Mouse (Mus musculus) R1 (cell line): ENCODE data around the gene Shisa2.
A peak's percentile ranks its signal among the peaks of the same experiment; 100 is the strongest.

Experiments
- DNase-seq: peaks from one replicate; pipeline ENCODE4 v3.0.0-alpha.2; 2018; ENCODE audit warnings: low read depth, low spot score

Shisa2 gene

DNA sequence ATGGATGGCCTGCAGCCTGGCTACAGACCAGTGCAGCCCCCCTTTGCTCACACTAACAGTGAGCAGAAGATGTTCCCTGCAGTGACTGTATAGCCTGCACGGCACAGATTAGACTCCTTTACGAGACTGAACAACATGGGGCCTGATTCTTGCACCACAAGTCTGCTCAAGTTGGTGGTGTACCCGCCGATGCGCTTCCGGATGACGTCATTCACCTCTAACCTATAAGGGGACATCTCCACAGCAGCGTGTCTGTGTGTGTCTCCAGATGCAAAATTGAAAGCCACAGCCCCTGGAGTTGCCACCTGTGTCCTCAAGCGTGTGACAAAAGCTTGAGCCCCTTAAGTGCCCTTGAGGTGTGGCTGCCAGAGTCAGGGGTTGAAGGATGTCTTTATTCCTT is 5.0 kb downstream of the Shisa2 start:
- DNase-seq = peak; percentile 69

DNA sequence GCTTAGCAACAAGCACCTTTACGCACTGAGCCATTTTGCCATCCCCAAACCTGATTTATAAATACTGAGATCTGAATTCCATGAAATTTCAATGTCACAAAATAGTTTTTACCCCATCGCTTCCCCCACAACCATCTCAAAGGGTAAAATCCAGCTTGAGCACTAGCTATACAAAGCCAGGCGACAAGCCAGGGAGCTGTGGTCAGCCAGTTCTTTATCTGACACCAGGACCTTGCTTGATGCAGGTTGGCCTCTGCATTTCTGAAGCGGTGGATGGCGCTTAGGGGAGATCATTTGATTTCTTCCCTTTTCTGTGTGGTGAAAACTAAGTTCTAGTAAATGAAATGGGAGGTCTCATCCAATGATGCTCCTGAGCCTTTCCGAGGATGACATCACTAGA is 7.0 kb downstream of the Shisa2 start:
- DNase-seq = no peak

DNA sequence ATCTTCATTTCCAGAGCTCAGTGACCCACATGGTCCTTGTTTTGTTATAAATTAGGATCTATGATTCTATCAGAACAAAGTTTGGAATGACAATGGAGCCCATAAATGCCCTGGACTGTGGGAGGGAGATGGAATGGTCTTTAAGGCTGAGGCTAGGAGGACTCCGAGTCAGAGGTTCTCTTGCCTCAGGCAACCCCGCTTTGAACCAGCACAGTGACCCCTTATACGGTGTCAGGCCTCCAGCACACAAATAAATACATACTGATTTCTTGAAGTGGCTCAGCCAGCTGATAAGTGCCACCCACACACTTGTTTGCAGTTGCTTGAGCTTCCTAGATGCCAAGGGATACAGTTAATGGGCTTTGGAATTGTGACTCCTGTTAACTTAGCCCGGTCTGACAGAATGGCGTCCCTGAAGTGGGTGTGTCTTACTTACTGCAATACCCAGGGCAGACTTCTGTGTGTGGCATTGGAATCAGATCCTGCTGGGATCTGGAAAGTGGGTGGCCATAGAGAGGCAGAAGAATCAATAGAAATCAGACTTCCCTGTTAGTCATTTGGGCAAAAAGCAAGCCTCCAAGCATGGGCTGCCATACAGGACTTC is 8.3 kb downstream of the Shisa2 start:
- no peak for DNase-seq

- no peak for DNase-seq
Observed at GRCm38 (mm10) chr14:59633988-59634387, 8.9 kb downstream of the Shisa2 start.

DNA sequence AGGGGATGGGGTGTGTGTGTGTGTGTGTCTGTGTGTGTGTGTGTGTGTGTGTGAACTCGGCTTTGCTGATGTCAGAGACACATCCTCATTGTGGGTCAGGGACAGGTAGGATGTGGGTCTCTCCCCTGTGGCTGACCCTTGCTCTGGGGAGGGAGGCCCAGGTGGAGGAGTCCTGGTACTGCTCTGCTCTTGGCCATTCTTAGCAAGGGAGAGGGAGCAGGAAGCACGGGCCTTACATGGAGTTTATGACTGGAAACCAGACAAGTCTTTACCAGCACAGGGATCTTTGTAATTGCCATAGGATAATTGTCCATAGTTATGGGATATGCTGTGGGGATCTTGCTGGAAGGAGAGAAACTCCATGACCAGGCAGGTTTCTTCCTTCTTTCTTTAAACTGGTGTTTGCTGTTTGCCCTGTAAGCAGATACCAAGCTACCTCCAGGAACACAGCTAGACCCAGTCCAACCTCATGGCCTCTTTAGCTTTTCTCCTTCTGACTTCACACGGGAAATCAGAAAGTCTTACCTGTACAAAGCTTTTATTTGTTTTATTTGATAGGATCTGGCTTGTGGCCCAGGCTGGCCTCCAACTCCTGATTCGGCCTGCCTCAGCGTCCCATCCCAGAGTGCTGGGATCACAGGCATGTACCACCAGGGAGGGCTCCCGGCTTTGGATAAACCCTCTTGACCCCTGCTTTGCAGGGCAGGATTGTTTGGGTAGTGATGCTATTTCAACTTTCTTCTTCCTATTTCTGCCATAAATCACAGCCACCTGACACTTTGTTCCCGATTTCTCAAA is 14.0 kb downstream of the Shisa2 start:
- DNase-seq = no peak

DNA sequence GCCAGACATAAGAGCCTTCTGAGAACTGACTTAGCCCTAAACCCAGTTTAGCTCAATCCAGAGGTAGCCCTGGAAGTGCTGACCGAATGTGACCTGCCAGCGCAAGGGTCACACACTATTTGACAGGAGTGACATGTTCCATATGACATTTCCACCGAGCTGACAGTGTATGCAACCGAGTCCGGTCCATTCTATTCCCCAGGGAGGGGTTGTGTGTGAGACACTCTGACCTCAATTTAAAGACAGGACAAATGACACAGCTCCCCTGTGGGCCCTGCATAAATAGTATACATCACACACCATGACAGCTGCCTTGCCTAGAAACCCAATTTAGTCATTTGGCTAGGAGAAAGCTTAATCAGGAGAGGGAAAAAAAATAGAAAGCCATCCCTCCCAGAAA is 16.7 kb downstream of the Shisa2 start:
- no peak for DNase-seq

GRCm38 (mm10) chr14:59643582-59643981 is 18.5 kb downstream of the Shisa2 start:
- DNase-seq = no peak

DNA sequence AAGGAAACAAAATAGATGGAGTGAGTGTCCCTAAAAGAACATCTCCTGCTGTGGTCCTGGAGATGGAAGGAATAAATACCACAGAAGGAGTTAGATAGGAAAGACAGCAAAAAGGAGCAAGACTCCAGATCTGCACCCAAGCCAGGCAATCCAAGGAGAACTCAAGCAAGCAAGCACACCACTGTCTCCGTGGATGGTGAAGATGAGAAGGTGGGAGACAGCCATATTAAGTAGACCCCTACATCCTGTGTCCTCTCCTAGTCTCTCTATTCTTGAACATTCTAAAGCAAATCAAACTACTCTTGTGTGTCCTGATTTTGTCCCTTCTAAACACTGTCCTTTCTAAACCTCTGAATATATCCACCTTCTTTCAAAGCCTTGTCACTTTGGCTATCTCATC is 19.1 kb downstream of the Shisa2 start:
- no peak for DNase-seq

- DNase-seq = no peak
Observed at GRCm38 (mm10) chr14:59644896-59645295, 19.8 kb downstream of the Shisa2 start.

GRCm38 (mm10) chr14:59646826-59647697 is 22.0 kb downstream of the Shisa2 start:
- peak; percentile 27 for DNase-seq

DNA sequence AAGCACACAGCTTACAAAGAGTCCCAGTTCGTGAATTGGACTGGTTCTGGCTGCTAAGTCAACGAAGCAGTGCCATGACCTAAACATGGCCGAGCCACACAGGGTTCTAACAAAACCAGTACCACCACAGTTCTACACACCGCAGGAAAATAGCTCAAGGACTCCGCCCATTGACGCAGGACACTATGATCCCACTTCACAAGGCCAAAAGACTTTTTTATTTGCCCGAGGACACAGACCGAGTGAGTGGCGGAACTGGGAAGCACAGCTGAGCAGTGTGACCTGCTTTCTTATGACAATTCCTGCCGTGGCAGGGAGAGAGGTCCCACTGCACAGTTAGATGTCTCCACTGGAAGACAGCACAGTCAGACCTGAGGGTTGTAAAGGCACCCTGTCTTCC is 23.5 kb downstream of the Shisa2 start:
- DNase-seq = no peak

- DNase-seq = no peak
Observed at GRCm38 (mm10) chr14:59649337-59649736, 24.2 kb downstream of the Shisa2 start.

GRCm38 (mm10) chr14:59656591-59656990 is 31.5 kb downstream of the Shisa2 start:
- no peak for DNase-seq

DNA sequence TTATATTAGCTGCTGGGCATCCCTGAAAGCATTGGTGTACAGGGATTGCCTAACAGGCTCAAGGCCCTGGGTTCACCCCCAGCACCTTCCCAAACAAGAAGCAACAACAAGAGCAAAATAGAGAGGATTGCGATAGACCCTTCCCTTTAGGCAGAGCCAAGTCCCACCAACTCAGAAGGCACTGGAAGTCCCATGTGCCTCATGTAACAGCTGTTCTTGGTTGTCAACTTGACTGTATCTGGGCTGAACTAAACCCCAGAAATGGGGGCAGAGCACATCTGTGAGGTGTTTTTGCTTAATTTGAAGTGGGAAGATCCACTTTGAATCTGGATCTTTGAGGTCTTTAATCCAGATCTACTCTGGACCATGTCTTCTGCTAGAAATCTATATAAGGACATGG is 32.0 kb downstream of the Shisa2 start:
- DNase-seq = no peak

GRCm38 (mm10) chr14:59672893-59673515 is 47.9 kb downstream of the Shisa2 start:
- no peak for DNase-seq

DNA sequence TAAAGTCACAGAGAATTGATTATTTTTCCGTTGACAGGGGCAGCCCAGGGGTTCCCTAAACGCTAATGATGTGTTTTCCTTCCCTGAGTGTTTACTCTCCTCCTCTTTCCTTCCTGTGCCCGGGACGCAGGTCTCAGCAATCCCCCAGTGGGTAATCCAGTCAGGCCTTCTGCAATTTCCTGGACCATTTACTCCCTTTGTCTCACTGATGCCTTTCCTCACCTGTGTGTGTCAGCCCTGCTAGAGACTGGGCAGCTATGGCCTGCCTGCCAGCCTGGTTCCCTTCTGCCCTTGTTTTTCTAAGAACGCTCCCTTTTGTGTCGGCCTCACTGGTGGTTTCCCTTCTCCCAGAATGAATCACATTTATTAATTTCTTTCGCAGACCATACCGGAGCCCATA is 49.4 kb downstream of the Shisa2 start:
- no peak for DNase-seq

DNA sequence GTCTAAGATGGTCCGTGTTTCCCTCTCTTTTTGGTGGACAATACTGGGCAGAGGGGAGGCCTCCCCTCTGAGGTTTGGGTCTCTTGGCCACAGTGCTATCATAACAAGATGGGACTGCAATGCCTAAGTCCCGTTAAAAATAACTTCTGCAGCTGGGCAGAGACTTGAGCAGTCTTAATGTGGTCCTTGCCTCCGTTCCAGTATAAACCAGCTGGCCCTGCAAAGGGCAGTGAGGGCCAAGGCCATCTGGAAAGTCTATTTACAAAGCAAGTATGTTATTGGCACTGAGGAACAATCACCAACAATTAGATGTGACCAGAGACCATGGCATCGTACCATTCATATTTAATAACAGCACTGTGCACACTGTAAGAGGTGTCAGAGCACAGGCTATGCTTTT is 50.2 kb downstream of the Shisa2 start:
- DNase-seq = no peak

DNA sequence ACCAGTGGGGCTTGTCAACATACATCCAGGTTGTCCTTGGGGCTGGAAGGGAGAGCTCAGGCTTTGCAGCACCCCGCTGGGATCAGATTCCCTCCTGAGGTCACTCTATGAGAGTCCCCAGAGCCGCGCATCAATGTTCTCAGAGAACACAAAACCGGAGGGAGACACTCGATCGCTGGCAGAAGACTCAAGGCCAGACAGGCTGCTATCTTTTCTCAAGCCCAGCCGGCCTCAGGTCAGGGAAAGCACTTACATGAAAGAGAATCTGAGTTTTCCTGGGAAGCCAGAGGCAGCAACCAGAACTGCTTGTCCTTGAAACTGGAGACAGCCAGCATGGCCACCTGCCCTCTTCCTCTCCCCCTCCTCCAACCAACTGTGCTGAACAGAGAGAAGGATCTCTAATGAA is 52.5 kb downstream of the Shisa2 start:
- peak; percentile 16 for DNase-seq
